ENCODE assay signal across 9 mouse cellular contexts in the genomic region with DNA sequence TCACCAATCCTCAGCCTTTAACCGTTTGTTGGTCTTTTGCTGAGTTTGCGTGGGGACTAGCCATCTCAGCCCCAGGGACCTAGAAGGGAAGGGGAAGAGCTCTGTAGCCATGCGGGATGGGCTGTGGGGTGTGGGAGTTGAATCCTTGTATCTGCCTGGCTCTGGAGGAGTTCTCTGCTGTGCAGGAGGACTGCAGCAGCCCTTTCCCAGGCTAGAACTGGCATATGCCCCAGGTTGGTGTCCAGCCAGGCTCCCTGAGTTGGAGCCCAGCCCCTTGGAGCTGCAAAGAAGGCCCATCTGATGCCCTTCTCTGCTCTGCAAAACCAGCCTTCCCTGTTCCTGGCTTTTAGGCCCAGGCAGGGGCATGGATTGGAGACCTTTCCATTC. TPM values are rescaled to one million over a fixed set of nuclear protein-coding genes. Genes with fewer than 3 reads are reported as not detected.
DNase-seq lines count a peak whose midpoint lies in the region; ATAC-seq and TF ChIP-seq lines count a peak whose summit lies in the region.
"Had no signal": no experiment of that assay in that cellular context is flagged by ENCODE, and none has a peak within 500 bp of the region (broad histone marks: within the 10 kb centered on the region; RNA-seq: fewer than 3 reads in every experiment).

No protein-coding gene starts in this region.

- H3K27me3 ChIP-seq in kidney, postnatal 0 days (ENCODE audit: insufficient read depth, low read length) = 0 out of 2 replicates have a peak, but pooled peaks cover 8% of the 10 kb centered on the region
- peaks cover 75% of the 10 kb centered on the region for H3K27me3 ChIP-seq in heart, embryonic 11.5 days (ENCODE audit: control insufficient read depth, insufficient read depth, low read length)
- peaks cover 61% of the 10 kb centered on the region for H3K27me3 ChIP-seq in liver, postnatal 0 days (ENCODE audit: insufficient read depth, low read length)
- no peaks in the 10 kb centered on the region for H3K27me3 ChIP-seq in kidney, adult 2 months (replicated peaks; ENCODE audit: control insufficient read depth, insufficient read depth, low read length)

- DNase-seq in kidney, postnatal 0 days (ENCODE audit: low spot score) = no peak
- no peak for DNase-seq in kidney, postnatal 10 days
- DNase-seq in cerebellum, adult 11-12 months = peak; percentile 85
- DNase-seq in liver, postnatal 0 days = no peak
- no peak for DNase-seq in kidney, adult 2 months
- no peak for DNase-seq in left cerebral cortex, adult 8-10 months (ENCODE audit: low spot score in 2 of 2)

- TF ChIP-seq EP300 in liver, postnatal 0 days (IDR thresholded peaks at IDR 0.05; ENCODE audit: low read depth) = no peak

- 0 out of 2 replicates have a peak, but pooled peaks cover 9% of the 10 kb centered on the region for H3K4me1 ChIP-seq in kidney, postnatal 0 days (replicated peaks; ENCODE audit: insufficient read depth, low read length)
- peaks cover 4% of the 10 kb centered on the region; the same call in 1 of the 2 replicates for H3K4me1 ChIP-seq in heart, embryonic 11.5 days (ENCODE audit: control insufficient read depth, insufficient read depth, low read length)
- peaks cover 16% of the 10 kb centered on the region for H3K4me1 ChIP-seq in liver, postnatal 0 days (ENCODE audit: insufficient read depth)
- H3K4me1 ChIP-seq in kidney, adult 2 months (ENCODE audit: control insufficient read depth, insufficient read depth, low read length) = peaks cover 8% of the 10 kb centered on the region; the same call in 1 of the 2 replicates

- 0 out of 2 replicates have a peak overlapping the region, but pooled peaks have one; percentile 63 for H3K9ac ChIP-seq in kidney, postnatal 0 days (ENCODE audit: low read depth, low read length)
- H3K9ac ChIP-seq in heart, embryonic 11.5 days (ENCODE audit: low read depth, low read length) = no peak overlapping the region
- 0 out of 2 replicates have a peak overlapping the region, but pooled peaks have one; percentile 54 for H3K9ac ChIP-seq in liver, postnatal 0 days (replicated peaks)

- H3K4me3 ChIP-seq in kidney, postnatal 0 days (replicated peaks; ENCODE audit: low read depth, low read length) = peak overlapping the region; percentile 42; the same call in 1 of the 2 replicates
- H3K4me3 ChIP-seq in heart, embryonic 11.5 days (ENCODE audit: low read depth, low read length) = no peak overlapping the region; the same call in 1 of the 2 replicates
- H3K4me3 ChIP-seq in liver, postnatal 0 days (ENCODE audit: low read depth, low read length) = peak overlapping the region; percentile 47; the same call in 1 of the 2 replicates
- no peak overlapping the region for H3K4me3 ChIP-seq in kidney, adult 2 months (ENCODE audit: insufficient read depth, low read depth, low read length)

- no peak for TF ChIP-seq POLR2A in kidney, adult 2 months (IDR thresholded peaks at IDR 0.05; ENCODE audit: low read depth, low read length)

- H3K36me3 ChIP-seq in kidney, postnatal 0 days (ENCODE audit: insufficient read depth, low read length) = no peaks in the 10 kb centered on the region
- H3K36me3 ChIP-seq in heart, embryonic 11.5 days (ENCODE audit: control insufficient read depth, insufficient read depth, low read length) = no peaks in the 10 kb centered on the region
- H3K36me3 ChIP-seq in liver, postnatal 0 days (replicated peaks; ENCODE audit: insufficient read depth, low read length) = no peaks in the 10 kb centered on the region
- H3K36me3 ChIP-seq in kidney, adult 2 months (ENCODE audit: control insufficient read depth, insufficient read depth, low read length) = no peaks in the 10 kb centered on the region

- no peak for TF ChIP-seq CTCF in kidney, postnatal 0 days (IDR thresholded peaks at IDR 0.05; ENCODE audit: low read depth)
- TF ChIP-seq CTCF in liver, postnatal 0 days (IDR thresholded peaks at IDR 0.05; ENCODE audit: low read depth) = no peak
- no peak for TF ChIP-seq CTCF in kidney, adult 2 months (conservative IDR thresholded peaks at IDR 0.05; ENCODE audit: insufficient read depth, insufficient read length, low read depth, low read length)

- peak overlapping the region; percentile 80 for H3K4me2 ChIP-seq in kidney, postnatal 0 days (ENCODE audit: low read length)
- H3K4me2 ChIP-seq in heart, embryonic 11.5 days = peak overlapping the region; percentile 73
- H3K4me2 ChIP-seq in liver, postnatal 0 days (ENCODE audit: low read depth, low read length) = peak overlapping the region; percentile 84

- WGBS in kidney, postnatal 0 days = 34% methylated on average over 3 of the region's 3 CpGs
- WGBS in heart, embryonic 11.5 days (ENCODE audit: insufficient replicate concordance) = 30% methylated on average over 3 of the region's 3 CpGs
- 29% methylated on average over 3 of the region's 3 CpGs for WGBS in liver, postnatal 0 days (ENCODE audit: insufficient replicate concordance)
- WGBS in kidney, adult 2 months = 76% methylated on average over 3 of the region's 3 CpGs

- H3K9me3 ChIP-seq in kidney, postnatal 0 days (replicated peaks; ENCODE audit: low read length) = no peaks in the 10 kb centered on the region
- H3K9me3 ChIP-seq in heart, embryonic 11.5 days (replicated peaks; ENCODE audit: control insufficient read depth, low read length) = no peaks in the 10 kb centered on the region
- H3K9me3 ChIP-seq in liver, postnatal 0 days (ENCODE audit: low read length) = no peaks in the 10 kb centered on the region

- H3K27ac ChIP-seq in kidney, postnatal 0 days = no peak overlapping the region
- no peak overlapping the region for H3K27ac ChIP-seq in heart, embryonic 11.5 days (ENCODE audit: low read depth, low read length)
- no peak overlapping the region for H3K27ac ChIP-seq in liver, postnatal 0 days (ENCODE audit: low read depth)
- H3K27ac ChIP-seq in kidney, adult 2 months (ENCODE audit: insufficient read depth, low read depth, low read length) = no peak overlapping the region

- ATAC-seq in kidney, postnatal 0 days (replicated peaks; ENCODE audit: low FRiP score, low read depth) = no peak
- no peak for ATAC-seq in heart, embryonic 11.5 days (replicated peaks; ENCODE audit: insufficient number of reproducible peaks, low FRiP score, low TSS enrichment)
- no peak for ATAC-seq in liver, postnatal 0 days
- no peak for ATAC-seq in megakaryocyte progenitor cell, adult 5-6 weeks (replicated peaks; ENCODE audit: poor library complexity)

RNA-seq across cellular contexts. Expression of gene Entpd2, which starts 0.9 kb away (rescaled TPM):
- polyA plus RNA-seq in kidney, postnatal 0 days (2015; fragmentation: Nextera tagmentation; extraction: Ambion mirVana) = 6.9 and 7.8 TPM in 2 replicates
- 0.18 and 0.20 TPM in 2 replicates for polyA plus RNA-seq in heart, embryonic 11.5 days (2014; fragmentation: Nextera tagmentation; extraction: Ambion mirVana)
- 2.9 and 3.6 TPM in 2 replicates for polyA plus RNA-seq in liver, postnatal 0 days (2015; fragmentation: Nextera tagmentation; extraction: Ambion mirVana)
- total RNA-seq in megakaryocyte progenitor cell, adult 5-6 weeks (2015) = not detected in 2 replicates
- not detected in 2 replicates for total RNA-seq in megakaryocyte progenitor cell, adult 5-6 weeks (2017)
- polyA plus RNA-seq in kidney, adult 2 months (2012; rRNA removed) = 18.8 and 23.8 TPM in 2 replicates
- total RNA-seq in left cerebral cortex, adult 8-10 months (2022) = 10 to 100 TPM; 13.1 to 17.5 (median 16.2) TPM
- total RNA-seq: hematopoietic stem cell, adult 5-6 weeks had no signal

RNA-seq across cellular contexts. Expression of gene Npdc1, which starts 2.6 kb away (rescaled TPM):
- 43.9 and 49.9 TPM in 2 replicates for polyA plus RNA-seq in kidney, postnatal 0 days (2015; fragmentation: Nextera tagmentation; extraction: Ambion mirVana)
- polyA plus RNA-seq in heart, embryonic 11.5 days (2014; fragmentation: Nextera tagmentation; extraction: Ambion mirVana) = 16.8 and 18.9 TPM in 2 replicates
- 5.2 and 5.4 TPM in 2 replicates for polyA plus RNA-seq in liver, postnatal 0 days (2015; fragmentation: Nextera tagmentation; extraction: Ambion mirVana)
- 1.5 TPM in 1 of 2 replicates, not detected in the other for total RNA-seq in megakaryocyte progenitor cell, adult 5-6 weeks (2015)
- 0.27 TPM in 1 of 2 replicates, not detected in the other for total RNA-seq in megakaryocyte progenitor cell, adult 5-6 weeks (2017)
- 73.7 and 99.5 TPM in 2 replicates for polyA plus RNA-seq in kidney, adult 2 months (2012; rRNA removed)
- 100 to 1,000 TPM; 307 to 332 (median 316) TPM for total RNA-seq in left cerebral cortex, adult 8-10 months (2022)

RNA-seq across cellular contexts. Expression of gene Sapcd2, which starts 24.5 kb away (rescaled TPM):
- 17.9 and 19.3 TPM in 2 replicates for polyA plus RNA-seq in kidney, postnatal 0 days (2015; fragmentation: Nextera tagmentation; extraction: Ambion mirVana)
- polyA plus RNA-seq in heart, embryonic 11.5 days (2014; fragmentation: Nextera tagmentation; extraction: Ambion mirVana) = 16.0 and 18.2 TPM in 2 replicates
- polyA plus RNA-seq in liver, postnatal 0 days (2015; fragmentation: Nextera tagmentation; extraction: Ambion mirVana) = 5.5 and 7.4 TPM in 2 replicates
- total RNA-seq in megakaryocyte progenitor cell, adult 5-6 weeks (2015) = 6.0 and 10.8 TPM in 2 replicates
- total RNA-seq in megakaryocyte progenitor cell, adult 5-6 weeks (2017) = 5.8 and 6.7 TPM in 2 replicates
- polyA plus RNA-seq in kidney, adult 2 months (2012; rRNA removed) = 0.20 and 0.34 TPM in 2 replicates
- total RNA-seq in left cerebral cortex, adult 8-10 months (2022) = 1 to 10 TPM; 1.7 to 3.8 (median 2.3) TPM

RNA-seq across cellular contexts. Expression of gene Fut7, which starts 26.5 kb away (rescaled TPM):
- polyA plus RNA-seq in kidney, postnatal 0 days (2015; fragmentation: Nextera tagmentation; extraction: Ambion mirVana) = 0.06 TPM in 1 of 2 replicates, not detected in the other
- not detected in 2 replicates for polyA plus RNA-seq in heart, embryonic 11.5 days (2014; fragmentation: Nextera tagmentation; extraction: Ambion mirVana)
- polyA plus RNA-seq in liver, postnatal 0 days (2015; fragmentation: Nextera tagmentation; extraction: Ambion mirVana) = 0.78 and 0.97 TPM in 2 replicates
- 11.1 and 12.5 TPM in 2 replicates for total RNA-seq in megakaryocyte progenitor cell, adult 5-6 weeks (2015)
- total RNA-seq in megakaryocyte progenitor cell, adult 5-6 weeks (2017) = 21.4 and 24.2 TPM in 2 replicates
- polyA plus RNA-seq in kidney, adult 2 months (2012; rRNA removed) = 0.19 and 0.80 TPM in 2 replicates
- under 1 TPM in 2 of 4 experiments, not detected in 2; 0.40 to 0.84 TPM for total RNA-seq in left cerebral cortex, adult 8-10 months (2022)

RNA-seq across cellular contexts. Expression of gene Uap1l1, which starts 31.1 kb away (rescaled TPM):
- polyA plus RNA-seq in kidney, postnatal 0 days (2015; fragmentation: Nextera tagmentation; extraction: Ambion mirVana) = 80.5 and 92.8 TPM in 2 replicates
- 10.8 and 11.2 TPM in 2 replicates for polyA plus RNA-seq in heart, embryonic 11.5 days (2014; fragmentation: Nextera tagmentation; extraction: Ambion mirVana)
- polyA plus RNA-seq in liver, postnatal 0 days (2015; fragmentation: Nextera tagmentation; extraction: Ambion mirVana) = 18.7 and 19.4 TPM in 2 replicates
- 42.2 and 60.4 TPM in 2 replicates for total RNA-seq in megakaryocyte progenitor cell, adult 5-6 weeks (2015)
- 13.6 and 14.5 TPM in 2 replicates for total RNA-seq in megakaryocyte progenitor cell, adult 5-6 weeks (2017)
- polyA plus RNA-seq in kidney, adult 2 months (2012; rRNA removed) = 125 and 133 TPM in 2 replicates
- 10 to 100 TPM; 20.9 to 31.0 (median 25.8) TPM for total RNA-seq in left cerebral cortex, adult 8-10 months (2022)

Comparison
In these comparisons a context has a peak if more than half of its experiments do, and no peak if none do; other contexts are left out.
1. H3K4me3 ChIP-seq: peak in kidney, postnatal 0 days (single experiment) and liver, postnatal 0 days (single experiment); none in heart, embryonic 11.5 days (single experiment) and kidney, adult 2 months (single experiment).
2. Peak in every context shown above with its lines, with median percentiles within 50 percentile points of each other: H3K4me2 ChIP-seq.